Mouse (Mus musculus) hindbrain, postnatal 0 days (tissue): Measurements from ENCODE around the gene Bmpr2. TPM values are rescaled to one million over a fixed set of nuclear protein-coding genes. Genes with fewer than 3 reads are reported as not detected.

Experiments used
- ATAC-seq: fragments of 200-750 bp; cut with Nextera tagmentation; 2 replicates; pipeline ENCODE4 v1.8.0; 2017; ENCODE audit warnings: mild to moderate bottlenecking, moderate TSS enrichment, moderate library complexity
- DNase-seq: peaks from one replicate; pipeline ENCODE4 v3.0.0-alpha.2; 2015; ENCODE audit warnings: low spot score
- H3K27ac ChIP-seq: fragments of 300-500 bp; sonication (generic); 2 replicates; pipeline ENCODE4 v1.5.1; 2014; ENCODE audit warnings: mild to moderate bottlenecking
- H3K27me3 ChIP-seq: fragments of 300-500 bp; sonication (generic); 2 replicates; pipeline ENCODE4 v1.6.1; 2014; ENCODE audit warnings: low read length, mixed read lengths; ENCODE audit not compliant: insufficient read depth
- H3K36me3 ChIP-seq: fragments of 300-500 bp; sonication (generic); 2 replicates; pipeline ENCODE4 v1.6.1; 2014; ENCODE audit warnings: low read length, mixed read lengths; ENCODE audit not compliant: insufficient read depth
- H3K4me1 ChIP-seq: fragments of 300-500 bp; sonication (generic); 2 replicates; pipeline ENCODE4 v1.6.1; 2014; ENCODE audit warnings: antibody characterized with exemption, low read length, mixed read lengths; ENCODE audit not compliant: insufficient read depth
- H3K4me2 ChIP-seq: fragments of 300-500 bp; sonication (generic); 2 replicates; pipeline ENCODE4 v1.6.1; 2014; ENCODE audit warnings: low read depth, mild to moderate bottlenecking, low read length, moderate library complexity, mixed read lengths
- H3K4me3 ChIP-seq: fragments of 300-500 bp; sonication (generic); 2 replicates; pipeline ENCODE4 v1.5.1; 2014; ENCODE audit warnings: low read length
- H3K9ac ChIP-seq: fragments of 300-500 bp; sonication (generic); replicated peaks from 2 replicates; pipeline ENCODE4 v1.6.1; 2014; ENCODE audit warnings: mild to moderate bottlenecking, low read length, moderate library complexity, mixed read lengths
- H3K9me3 ChIP-seq: fragments of 300-500 bp; sonication (generic); 2 replicates; pipeline ENCODE4 v1.6.1; 2016; ENCODE audit warnings: low read length, mixed read lengths
- CTCF ChIP-seq: IDR thresholded peaks from 2 replicates; pipeline ENCODE4 v1.5.1; 2016; ENCODE audit warnings: antibody characterized with exemption, control low read depth, low read depth
- WGBS: fragments of 180-500 bp; shearing (Covaris S2); extraction: QIAGEN DNeasy Blood & Tissue Kit; methylation state at CpG from one replicate; pipeline ENCODE4 v1.1.7; 2014; 5-methylcytosine and 5-hydroxymethylcytosine counted together
- polyA plus RNA-seq: library from polyadenylated mRNA; unstranded; fragments of >200 nt; fragmentation: Nextera tagmentation; extraction: Ambion mirVana; gene quantifications from 2 replicates; pipeline ENCODE4 v1.2.1, GENCODE M21; 2015
- total RNA-seq: library from RNA; depleted of rRNA; stranded (reverse); fragments of >200 nt; gene quantifications from 2 replicates; pipeline ENCODE4 v1.2.3, GENCODE M21; 2014

Bmpr2 gene
- total and polyA plus RNA-seq, 2 experiments from 2014 or later = 9.2 to 59.8 TPM

- H3K4me3 ChIP-seq = no peak overlapping the region
- TF ChIP-seq CTCF = no peak
- no peaks in the 10 kb centered on the region for H3K4me1 ChIP-seq
- H3K27me3 ChIP-seq = no peaks in the 10 kb centered on the region
- no peaks in the 10 kb centered on the region for H3K9me3 ChIP-seq
- H3K9ac ChIP-seq = no peak overlapping the region
- no peak for ATAC-seq
- 85% methylated on average over 8 of the region's 8 CpGs for WGBS
- no peaks in the 10 kb centered on the region; the same call in 1 of the 2 replicates for H3K36me3 ChIP-seq
- DNase-seq = no peak
- no peak overlapping the region for H3K4me2 ChIP-seq
- no peak overlapping the region for H3K27ac ChIP-seq
Measured at GRCm38 (mm10) chr1:59826583-59826982, 63.4 kb downstream of the Bmpr2 start.

GRCm38 (mm10) chr1:59829410-59829809, 66.2 kb downstream of the Bmpr2 start:
- H3K4me1 ChIP-seq = no peaks in the 10 kb centered on the region
- no peak for TF ChIP-seq CTCF
- 80% methylated on average over 2 of the region's 2 CpGs for WGBS
- DNase-seq (no peak), ATAC-seq (no peak)
- no peaks in the 10 kb centered on the region for H3K27me3 ChIP-seq
- H3K4me2 ChIP-seq = no peak overlapping the region
- H3K36me3 ChIP-seq = no peaks in the 10 kb centered on the region; the same call in 1 of the 2 replicates
- no peaks in the 10 kb centered on the region for H3K9me3 ChIP-seq
- H3K4me3 ChIP-seq = no peak overlapping the region
- H3K27ac ChIP-seq = no peak overlapping the region
- H3K9ac ChIP-seq = no peak overlapping the region

GRCm38 (mm10) chr1:59830194-59830593, 67.0 kb downstream of the Bmpr2 start:
- Histone ChIP-seq H3K36me3 (no peaks in the 10 kb centered on the region; the same call in 1 of the 2 replicates), H3K27ac (no peak overlapping the region), H3K4me2 (no peak overlapping the region), H3K9me3 (no peaks in the 10 kb centered on the region), H3K27me3 (no peaks in the 10 kb centered on the region), H3K9ac (no peak overlapping the region), H3K4me1 (no peaks in the 10 kb centered on the region), H3K4me3 (no peak overlapping the region)
- WGBS = 78% methylated on average over 6 of the region's 6 CpGs
- TF ChIP-seq CTCF = no peak
- DNase-seq (no peak), ATAC-seq (no peak)

- no peaks in the 10 kb centered on the region for H3K27me3 ChIP-seq
- no peak overlapping the region for H3K9ac ChIP-seq
- TF ChIP-seq CTCF = no peak
- H3K36me3 ChIP-seq = no peaks in the 10 kb centered on the region
- no peak overlapping the region for H3K4me3 ChIP-seq
- no peak overlapping the region; the same call in 1 of the 2 replicates for H3K27ac ChIP-seq
- 7% methylated on average over 2 of the region's 2 CpGs for WGBS
- ATAC-seq = peak; percentile 55; the same call in 1 of the 2 replicates
- H3K4me1 ChIP-seq = no peaks in the 10 kb centered on the region
- H3K4me2 ChIP-seq = no peak overlapping the region
- DNase-seq = peak; percentile 25
- H3K9me3 ChIP-seq = no peaks in the 10 kb centered on the region
Measured at GRCm38 (mm10) chr1:59833723-59834122, 70.5 kb downstream of the Bmpr2 start.

GRCm38 (mm10) chr1:59848327-59848726, 85.1 kb downstream of the Bmpr2 start:
- no peak overlapping the region for H3K4me3 ChIP-seq

GRCm38 (mm10) chr1:59859046-59859445, 95.8 kb downstream of the Bmpr2 start:
- no peak overlapping the region for H3K4me3 ChIP-seq
- DNase-seq (no peak), ATAC-seq (no peak)
- no peaks in the 10 kb centered on the region for H3K9me3 ChIP-seq
- no peaks in the 10 kb centered on the region for H3K27me3 ChIP-seq
- WGBS = 100% methylated on average over 1 of the region's 1 CpGs
- H3K27ac ChIP-seq = no peak overlapping the region
- no peak overlapping the region for H3K4me2 ChIP-seq
- TF ChIP-seq CTCF = no peak
- no peak overlapping the region for H3K9ac ChIP-seq
- H3K36me3 ChIP-seq = peaks cover 23% of the 10 kb centered on the region
- H3K4me1 ChIP-seq = no peaks in the 10 kb centered on the region

More at GRCm38 (mm10) chr1:59848327-59848726, 85.1 kb downstream of the Bmpr2 start:
- no peaks in the 10 kb centered on the region for H3K4me1 ChIP-seq
- H3K27ac ChIP-seq = no peak overlapping the region
- 79% methylated on average over 8 of the region's 8 CpGs for WGBS
- H3K36me3 ChIP-seq = peaks cover 9% of the 10 kb centered on the region; the same call in 1 of the 2 replicates
- no peak overlapping the region for H3K9ac ChIP-seq
- H3K27me3 ChIP-seq = no peaks in the 10 kb centered on the region
- no peak for TF ChIP-seq CTCF
- H3K9me3 ChIP-seq = no peaks in the 10 kb centered on the region
- no peak for DNase-seq
- ATAC-seq = no peak
- H3K4me2 ChIP-seq = no peak overlapping the region

GRCm38 (mm10) chr1:59862144-59862543, 98.9 kb downstream of the Bmpr2 start:
- Histone ChIP-seq H3K9ac (no peak overlapping the region), H3K27me3 (no peaks in the 10 kb centered on the region), H3K36me3 (peaks cover 26% of the 10 kb centered on the region), H3K4me2 (no peak overlapping the region), H3K9me3 (no peaks in the 10 kb centered on the region), H3K27ac (no peak overlapping the region), H3K4me3 (no peak overlapping the region), H3K4me1 (no peaks in the 10 kb centered on the region)
- 94% methylated on average over 1 of the region's 1 CpGs for WGBS
- no peak for TF ChIP-seq CTCF
- no peak for ATAC-seq
- no peak for DNase-seq
